Mouse (Mus musculus): Measurements from ENCODE around the gene Emc7.
"Not testable (repeated sequence)": the region's sequence is repeated elsewhere in the genome, so short reads cannot be mapped to it uniquely, and the experiment has no call there.

Emc7 gene

DNA sequence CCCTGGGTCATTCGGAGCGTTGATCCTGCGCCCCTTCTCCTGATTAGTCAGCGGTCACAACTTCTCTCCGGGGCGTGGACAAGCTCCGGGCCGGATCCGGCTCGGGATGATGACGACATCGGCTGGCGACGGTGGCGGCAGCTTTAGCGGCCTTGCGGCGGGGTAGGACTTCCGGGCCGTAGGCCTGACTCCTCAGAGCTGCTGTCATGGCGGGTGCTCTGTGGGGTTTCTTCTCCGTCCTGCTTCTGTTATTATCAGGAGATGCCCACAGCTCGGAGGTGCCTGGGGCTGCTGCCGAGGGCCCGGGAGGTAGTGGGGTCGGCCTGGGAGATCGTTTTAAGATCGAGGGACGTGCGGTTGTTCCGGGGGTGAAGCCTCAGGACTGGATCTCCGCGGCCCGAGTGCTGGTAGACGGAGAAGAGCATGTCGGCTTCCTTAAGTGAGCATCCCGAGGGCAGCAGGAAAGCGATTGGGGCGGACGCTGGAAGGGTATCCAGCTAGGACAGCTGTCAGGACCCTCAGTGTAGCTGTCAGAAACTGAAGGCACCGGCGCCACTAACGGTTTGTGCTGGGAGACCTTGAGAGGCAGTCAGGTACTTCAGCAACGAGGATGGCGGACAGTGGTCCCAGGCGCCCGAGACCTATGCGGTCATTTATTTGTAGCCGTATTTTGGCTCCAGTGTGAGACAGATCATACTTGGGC, at the start of gene Emc7:
Gene Emc7 (plus strand): TSS at position 136 of the 703 bp plus-strand sequence.
- peak; percentile 98 for DNase-seq

- DNase-seq, result no peak
Observed at GRCm38 (mm10) chr2:112407030-112407429, 47.8 kb upstream of the Emc7 start.

- DNase-seq, result no peak
Observed at GRCm38 (mm10) chr2:112425308-112425707, 29.5 kb upstream of the Emc7 start.

DNA sequence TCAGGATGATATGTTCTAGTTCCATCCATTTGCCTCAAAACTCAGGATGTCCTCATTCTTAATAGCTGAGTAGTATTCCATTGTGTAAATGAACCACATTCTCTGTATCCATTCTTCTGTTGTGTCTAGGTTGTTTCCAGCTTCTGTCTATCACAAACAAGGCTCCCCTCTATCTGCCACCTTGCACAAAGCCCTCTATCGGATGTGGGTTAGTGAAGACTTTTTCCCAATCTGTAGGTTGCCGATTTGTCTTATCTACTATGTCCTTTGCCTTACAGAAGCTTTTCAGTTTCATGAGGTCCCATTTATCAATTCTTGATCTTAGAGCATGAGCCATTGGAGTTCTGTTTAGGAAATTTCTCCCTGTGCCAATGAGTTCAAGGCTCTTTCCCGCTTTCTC, 26.3 kb upstream of the Emc7 start:
- DNase-seq, result not testable (repeated sequence)

- DNase-seq, result no peak
Observed at GRCm38 (mm10) chr2:112429665-112430064, 25.1 kb upstream of the Emc7 start.

- no peak for DNase-seq
Observed at GRCm38 (mm10) chr2:112430403-112430802, 24.4 kb upstream of the Emc7 start.

- no peak for DNase-seq
Observed at GRCm38 (mm10) chr2:112432523-112432922, 22.3 kb upstream of the Emc7 start.

DNA sequence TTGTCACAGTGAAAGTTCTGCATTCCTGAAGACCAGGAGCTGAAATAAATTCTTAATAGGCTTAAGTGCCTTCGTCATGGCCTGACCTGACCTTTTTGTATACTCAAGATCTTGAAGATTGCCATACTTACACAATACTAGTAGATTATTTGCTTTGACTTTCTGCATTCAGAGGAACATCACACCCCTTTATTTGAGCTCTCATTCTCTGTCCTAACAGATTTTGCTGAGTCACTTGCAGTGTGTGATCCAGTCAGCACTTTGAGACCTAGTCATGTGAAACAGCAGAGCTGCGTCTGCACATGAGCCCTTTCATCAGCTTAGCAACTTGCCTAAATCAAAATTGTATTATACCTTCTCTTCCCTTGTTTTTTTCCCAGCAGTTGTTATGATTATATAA, 21.4 kb upstream of the Emc7 start:
- DNase-seq, result no peak

GRCm38 (mm10) chr2:112436292-112436691, 18.5 kb upstream of the Emc7 start:
- DNase-seq, result no peak

GRCm38 (mm10) chr2:112437589-112437988, 17.2 kb upstream of the Emc7 start:
- no peak for DNase-seq

- DNase-seq, result no peak
Observed at GRCm38 (mm10) chr2:112443491-112443890, 11.3 kb upstream of the Emc7 start.

GRCm38 (mm10) chr2:112445511-112445910, 9.3 kb upstream of the Emc7 start:
- DNase-seq, result no peak

- not testable (repeated sequence) for DNase-seq
Observed at GRCm38 (mm10) chr2:112448046-112448445, 6.8 kb upstream of the Emc7 start.

- no peak for DNase-seq
Observed at GRCm38 (mm10) chr2:112448510-112449059, 6.2 kb upstream of the Emc7 start.

- no peak for DNase-seq
Observed at GRCm38 (mm10) chr2:112449597-112450296, 5.0 kb upstream of the Emc7 start.

- DNase-seq, result not testable (repeated sequence)
Observed at GRCm38 (mm10) chr2:112452513-112452912, 2.3 kb upstream of the Emc7 start.

- no peak for DNase-seq
Observed at GRCm38 (mm10) chr2:112454125-112454861, 504 bp upstream of the Emc7 start.

GRCm38 (mm10) chr2:112460557-112460956, 5.8 kb downstream of the Emc7 start:
- no peak for DNase-seq

- DNase-seq, result no peak
Observed at GRCm38 (mm10) chr2:112469542-112469941, 14.7 kb downstream of the Emc7 start.

GRCm38 (mm10) chr2:112470961-112471381, 16.2 kb downstream of the Emc7 start:
- DNase-seq, result no peak

GRCm38 (mm10) chr2:112472076-112472475, 17.3 kb downstream of the Emc7 start:
- no peak for DNase-seq

GRCm38 (mm10) chr2:112474997-112475724, 20.4 kb downstream of the Emc7 start:
- DNase-seq, result no peak

DNA sequence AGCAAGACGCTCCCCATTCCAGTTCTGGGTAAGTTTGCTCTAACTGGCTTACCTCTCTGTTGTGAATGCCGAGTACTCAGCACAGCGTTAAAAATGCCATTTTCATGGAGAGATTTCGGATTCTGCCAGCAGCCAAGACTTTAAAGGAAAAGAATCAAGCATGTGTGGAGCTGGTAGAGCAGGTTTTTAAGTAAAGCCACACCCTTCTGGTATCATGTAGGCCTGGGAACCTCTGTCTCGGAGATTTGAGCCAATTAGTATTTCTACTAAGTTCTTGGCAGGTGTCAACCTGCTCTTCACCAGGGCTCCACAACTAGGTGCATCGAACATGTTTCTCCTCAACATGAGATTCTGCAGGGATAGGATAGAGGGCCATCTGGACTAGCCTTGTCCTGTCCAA, 21.8 kb downstream of the Emc7 start:
- no peak for DNase-seq
